Mouse (Mus musculus) ovary, postnatal 14 days (tissue): ENCODE data around the gene Epb42.
"Not testable (repeated sequence)": the region's sequence is repeated elsewhere in the genome, so short reads cannot be mapped to it uniquely, and the experiment has no call there.

ENCODE experiments used
- DNase-seq: peaks from one replicate; pipeline ENCODE4 v3.0.0; 2022; ENCODE audit warnings: low spot score

The Epb42 gene

GRCm38 (mm10) chr2:121036733-121037341 is at the start of gene Epb42:
TSS of gene Epb42 (minus strand) at chr2:121037072.
- DNase-seq = no peak

GRCm38 (mm10) chr2:121085480-121086185 is 48.8 kb upstream of the Epb42 start, which contains the start of gene Tgm5:
TSS of gene Tgm5 (minus strand) at chr2:121085841.
- peak; percentile 12 for DNase-seq

DNA sequence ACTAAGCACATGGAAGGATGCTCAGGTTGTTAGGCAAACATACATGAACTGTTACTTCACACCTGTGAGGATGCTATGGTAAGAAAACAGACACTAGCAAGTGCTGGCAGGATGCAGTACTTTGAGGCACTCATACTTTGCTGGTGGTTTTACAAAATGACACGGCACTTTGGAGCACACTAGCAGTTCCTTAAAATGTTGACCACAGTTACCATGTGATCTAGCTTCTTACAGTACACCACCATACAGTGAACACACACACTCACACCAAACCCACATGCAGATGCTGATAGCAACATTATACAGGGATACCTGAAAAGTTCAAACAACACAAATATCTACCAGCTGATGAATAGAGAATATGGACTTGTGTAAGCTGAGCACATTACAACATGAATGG is 45.8 kb upstream of the Epb42 start:
- DNase-seq = no peak

DNA sequence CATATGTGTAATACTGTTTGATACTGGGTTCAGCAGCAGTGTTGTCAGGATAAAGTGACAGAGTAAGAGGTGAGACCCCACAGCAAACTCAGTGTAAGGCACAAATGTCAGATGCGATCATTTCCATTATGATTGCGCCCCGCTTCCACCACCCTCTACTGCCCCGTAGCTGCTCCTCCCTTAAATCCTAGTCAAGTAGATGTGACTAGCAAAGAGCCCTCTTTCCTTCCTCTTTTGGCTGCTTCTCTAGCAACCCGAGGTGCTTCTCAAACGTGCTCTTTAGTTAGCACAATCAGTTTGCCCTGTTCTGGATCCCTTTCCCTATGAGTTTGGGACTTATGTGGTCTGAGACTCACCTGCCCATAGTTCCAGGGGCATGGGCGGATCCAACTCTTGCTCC is 37.9 kb upstream of the Epb42 start:
- no peak for DNase-seq

DNA sequence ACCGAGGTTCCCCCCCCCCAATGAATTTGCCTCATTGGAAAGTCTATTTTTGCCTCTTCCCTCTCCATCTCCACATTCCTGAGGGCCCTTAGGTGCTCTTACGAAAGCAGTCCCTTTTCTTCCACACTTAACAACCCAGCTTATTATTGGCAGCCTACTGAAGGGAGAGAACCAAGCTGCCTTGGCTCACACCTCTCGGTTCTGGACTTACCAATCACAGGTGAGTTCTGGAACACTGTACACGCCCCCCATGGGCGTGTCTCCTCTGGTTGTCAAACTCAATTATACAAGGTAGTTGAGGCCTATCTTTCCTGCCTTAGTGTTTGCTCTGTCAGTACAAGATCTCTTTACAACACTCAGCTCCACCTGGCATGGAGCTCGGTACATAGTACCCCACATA is 35.0 kb upstream of the Epb42 start:
- DNase-seq = no peak

DNA sequence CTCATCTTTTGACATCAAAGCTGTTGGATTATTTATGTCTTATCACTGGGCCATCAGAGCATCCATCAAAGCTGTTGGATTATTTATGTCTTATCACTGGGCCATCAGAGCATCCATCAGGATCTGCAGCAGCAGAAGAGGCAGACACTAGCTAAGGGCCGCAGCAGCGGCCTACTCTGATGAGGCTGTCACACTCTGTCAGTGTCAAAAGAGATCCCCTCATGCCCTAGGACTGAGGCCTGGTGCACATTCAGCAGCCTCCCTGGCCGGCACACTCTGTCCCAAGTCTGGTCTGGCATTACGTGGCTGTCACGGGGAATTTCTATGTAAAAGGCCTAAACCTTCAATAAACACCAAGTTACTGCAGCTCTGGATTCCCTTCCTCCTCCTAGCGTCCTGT is 32.6 kb upstream of the Epb42 start:
- DNase-seq = no peak

DNA sequence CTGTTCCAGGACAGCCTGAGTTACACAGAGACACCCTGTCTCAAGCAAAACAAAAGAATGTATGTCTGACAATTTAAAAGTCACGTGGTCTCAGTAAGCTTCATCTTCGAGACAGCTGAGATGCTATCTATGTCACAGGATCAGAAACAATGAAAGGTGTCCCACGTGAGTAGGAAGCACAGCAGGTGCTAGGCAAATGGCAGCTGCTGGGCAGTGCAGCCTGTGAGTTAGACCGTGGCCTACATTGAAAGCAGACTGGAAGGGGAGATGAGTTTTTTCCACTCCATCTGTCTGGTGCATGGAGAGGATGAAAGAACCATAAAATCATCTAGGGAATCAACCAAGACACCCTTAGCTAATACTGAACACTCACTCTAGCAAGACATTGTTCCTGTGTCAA is 30.2 kb upstream of the Epb42 start:
- DNase-seq = no peak

DNA sequence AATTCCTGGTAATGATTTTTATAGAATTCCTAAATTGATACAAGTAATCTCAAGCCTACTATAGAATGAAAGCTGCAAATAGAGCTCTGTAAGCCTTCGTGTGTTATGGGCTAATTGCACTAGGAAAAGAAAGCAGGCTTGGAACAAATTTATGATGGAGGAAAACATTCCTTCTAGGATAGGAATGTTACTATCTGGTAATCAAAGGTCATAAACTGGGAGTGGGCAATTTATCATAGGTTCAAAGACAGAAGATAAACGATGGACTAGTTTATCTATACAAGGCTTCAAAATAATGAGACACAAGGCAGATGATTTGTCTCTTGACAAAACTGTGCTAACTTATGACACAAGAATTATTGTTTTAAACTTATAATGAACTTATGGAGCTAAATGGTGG is 24.4 kb upstream of the Epb42 start:
- DNase-seq = no peak

DNA sequence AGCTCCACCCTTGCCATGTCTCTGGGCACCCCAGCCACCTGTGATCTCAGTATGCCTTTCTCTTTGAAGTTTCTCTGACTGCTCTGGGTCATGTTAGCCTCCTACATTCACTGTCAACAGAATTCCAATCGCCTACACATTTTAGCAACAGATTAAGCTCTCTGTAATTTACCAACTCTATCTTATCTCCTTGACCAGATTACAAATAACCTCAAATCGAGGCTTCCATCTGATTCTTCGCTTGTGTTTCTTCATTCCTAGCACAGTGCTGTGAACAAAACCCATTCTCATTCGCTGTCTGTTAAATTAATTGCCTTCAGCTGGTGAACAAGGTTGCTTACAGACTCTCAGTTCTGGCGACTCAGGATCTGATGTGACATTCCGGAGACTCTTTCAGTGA is 21.1 kb upstream of the Epb42 start:
- DNase-seq = no peak

DNA sequence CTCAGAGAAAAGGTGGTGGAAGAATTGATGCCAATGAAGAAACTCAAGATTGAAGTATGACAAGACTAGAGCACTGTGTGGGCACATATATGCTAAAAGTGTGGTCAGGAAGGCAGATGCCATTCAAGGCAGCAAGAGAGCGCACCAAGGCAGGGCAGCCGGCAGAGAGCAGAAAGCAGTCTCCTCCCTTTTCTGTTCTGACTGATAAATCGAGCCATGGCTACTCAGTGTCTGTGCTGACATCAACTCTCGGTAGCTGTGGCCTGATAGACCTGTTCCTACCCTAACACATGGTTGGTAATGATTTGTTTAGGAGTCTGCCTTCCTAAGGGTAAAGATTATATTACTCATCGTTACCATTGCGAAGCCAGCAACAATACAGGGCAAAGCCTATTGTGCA is 19.0 kb upstream of the Epb42 start:
- no peak for DNase-seq

DNA sequence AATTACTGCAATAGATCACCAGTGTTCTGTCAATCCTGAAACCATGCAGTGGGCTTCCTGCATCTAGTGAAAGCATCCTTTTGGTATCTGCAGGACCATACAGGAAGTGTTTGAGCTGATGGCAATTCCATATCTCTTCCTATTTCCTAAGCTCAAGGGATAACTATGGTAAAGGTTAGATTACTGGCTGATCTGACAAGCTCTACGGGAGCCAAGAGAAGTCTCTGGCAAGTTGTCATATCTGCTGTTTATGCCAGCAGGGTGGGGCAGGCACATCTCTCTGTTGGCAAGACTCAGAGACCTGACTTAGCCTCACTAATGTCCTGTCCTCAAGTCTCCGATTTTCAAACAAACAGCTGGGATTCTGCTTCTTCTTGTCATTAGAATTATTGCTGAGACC is 17.2 kb upstream of the Epb42 start:
- DNase-seq = no peak

DNA sequence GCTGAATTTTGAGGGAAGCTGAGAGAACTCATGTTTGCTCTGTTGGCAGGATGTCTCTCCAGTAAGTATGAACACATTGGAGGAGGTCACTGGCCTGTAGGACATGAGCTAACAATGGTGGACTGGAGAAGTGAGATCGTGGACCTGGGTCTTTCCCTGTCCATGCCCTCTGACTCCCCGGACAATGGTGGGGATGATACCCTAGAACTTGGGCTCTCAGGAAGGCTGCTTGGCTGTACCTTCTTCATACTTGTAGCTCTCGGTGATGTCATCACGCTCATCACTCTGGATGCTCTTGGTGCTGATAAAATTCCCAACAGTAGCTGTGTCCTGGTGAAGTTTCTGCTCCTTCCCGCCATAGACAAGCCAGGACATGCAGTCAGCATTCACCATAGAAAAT is 15.3 kb upstream of the Epb42 start:
- no peak for DNase-seq

- no peak for DNase-seq
Measured at GRCm38 (mm10) chr2:121045653-121046052, 8.8 kb upstream of the Epb42 start.

DNA sequence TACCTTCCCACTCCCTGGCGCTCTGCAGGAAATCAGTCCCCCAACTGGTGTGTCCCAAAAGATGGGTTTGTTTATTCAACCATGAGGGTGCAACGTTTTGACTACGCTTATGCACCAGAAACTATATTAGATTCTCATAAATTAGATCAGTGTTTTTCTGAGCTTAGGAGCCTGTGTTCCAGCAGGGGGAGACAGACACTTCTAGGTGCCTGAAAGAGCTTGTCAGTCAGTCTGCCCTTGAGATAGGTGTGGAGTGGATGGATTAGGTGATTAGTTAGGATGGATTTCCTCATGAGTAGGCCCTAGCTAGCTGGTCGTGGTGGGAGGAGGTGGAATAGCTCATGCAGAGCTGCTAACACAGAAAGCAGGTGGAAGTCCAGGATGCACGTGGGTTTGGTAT is 4.2 kb upstream of the Epb42 start:
- DNase-seq = peak; percentile 11

DNA sequence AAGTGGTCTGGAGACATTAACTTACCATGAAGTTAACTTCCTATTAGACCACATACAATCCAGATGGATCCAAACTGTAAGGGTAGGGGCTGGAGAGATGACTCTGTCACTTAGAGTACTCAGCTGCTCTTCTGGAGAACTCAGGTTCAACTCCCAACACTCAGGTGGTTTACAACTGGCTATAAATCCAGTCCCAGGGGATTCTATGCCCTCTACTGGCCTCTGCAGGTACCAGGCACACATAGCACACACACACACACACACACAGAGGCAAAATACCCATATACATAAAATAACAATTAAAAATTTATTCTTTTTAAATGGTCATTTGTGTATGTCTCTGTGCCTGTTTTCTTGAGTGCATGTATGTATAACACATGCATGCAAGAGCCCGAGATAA is 2.5 kb upstream of the Epb42 start:
- no peak for DNase-seq

- not testable (repeated sequence) for DNase-seq
Measured at GRCm38 (mm10) chr2:121038851-121039250, 2.0 kb upstream of the Epb42 start.

DNA sequence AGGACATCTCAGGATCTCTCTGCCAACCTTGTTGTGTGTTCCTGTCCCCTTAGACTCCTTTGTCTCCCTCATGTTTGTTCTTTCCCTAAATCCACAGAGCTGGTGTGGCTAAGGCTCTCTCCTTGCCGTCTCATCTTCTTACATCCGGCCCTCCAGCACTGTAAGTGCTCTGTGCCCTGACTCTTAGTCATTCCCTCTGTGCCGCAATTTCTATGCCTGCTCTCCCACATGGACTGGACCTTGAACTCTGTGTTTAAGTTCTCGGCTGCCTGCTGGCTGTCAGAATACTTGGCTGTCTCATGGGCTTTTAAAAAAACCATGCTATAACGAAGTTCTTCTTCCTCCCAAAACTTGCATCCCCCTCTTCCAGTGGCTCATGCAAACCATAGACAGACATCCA is 14.0 kb downstream of the Epb42 start:
- DNase-seq = no peak

GRCm38 (mm10) chr2:121017151-121017550 is 19.7 kb downstream of the Epb42 start:
- no peak for DNase-seq

GRCm38 (mm10) chr2:121016226-121016625 is 20.6 kb downstream of the Epb42 start:
- DNase-seq = no peak

DNA sequence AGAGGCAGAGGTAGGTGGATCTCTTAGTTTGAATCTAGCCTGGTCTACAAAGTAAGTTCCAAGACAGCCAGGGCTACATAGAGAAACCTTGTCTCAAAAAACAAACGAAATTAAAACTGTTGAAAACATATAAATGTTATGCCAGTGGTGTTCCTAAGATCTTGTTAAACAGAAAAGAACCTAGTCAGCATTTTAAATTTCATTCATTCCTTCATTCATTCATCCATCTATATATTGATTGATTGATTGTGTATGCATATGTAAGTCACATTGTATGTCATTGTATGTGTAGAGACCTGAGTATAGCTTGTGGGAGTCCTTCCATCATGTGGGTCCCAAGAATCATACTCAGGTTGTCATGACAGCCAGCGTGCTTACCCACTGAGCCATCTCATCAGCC is 21.4 kb downstream of the Epb42 start:
- DNase-seq = no peak

DNA sequence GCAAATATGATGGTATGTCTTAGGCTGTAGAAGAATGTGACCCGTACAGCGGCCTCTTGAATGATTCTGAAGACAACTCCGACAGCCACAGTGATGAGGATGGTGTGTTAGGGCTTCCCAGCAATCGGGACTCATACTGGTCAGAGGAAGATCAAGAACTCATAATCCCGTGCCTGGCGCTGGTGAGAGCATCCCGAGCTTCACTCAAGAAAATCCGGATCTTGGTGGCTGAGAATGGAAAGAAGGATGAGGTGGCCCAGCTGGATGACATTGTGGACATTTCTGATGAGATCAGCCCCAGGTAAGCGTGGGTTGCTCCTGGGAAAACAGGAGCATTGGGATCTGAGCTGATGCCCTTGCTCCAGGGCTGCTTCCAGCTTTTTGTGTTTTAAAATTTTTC is 24.2 kb downstream of the Epb42 start:
- no peak for DNase-seq

DNA sequence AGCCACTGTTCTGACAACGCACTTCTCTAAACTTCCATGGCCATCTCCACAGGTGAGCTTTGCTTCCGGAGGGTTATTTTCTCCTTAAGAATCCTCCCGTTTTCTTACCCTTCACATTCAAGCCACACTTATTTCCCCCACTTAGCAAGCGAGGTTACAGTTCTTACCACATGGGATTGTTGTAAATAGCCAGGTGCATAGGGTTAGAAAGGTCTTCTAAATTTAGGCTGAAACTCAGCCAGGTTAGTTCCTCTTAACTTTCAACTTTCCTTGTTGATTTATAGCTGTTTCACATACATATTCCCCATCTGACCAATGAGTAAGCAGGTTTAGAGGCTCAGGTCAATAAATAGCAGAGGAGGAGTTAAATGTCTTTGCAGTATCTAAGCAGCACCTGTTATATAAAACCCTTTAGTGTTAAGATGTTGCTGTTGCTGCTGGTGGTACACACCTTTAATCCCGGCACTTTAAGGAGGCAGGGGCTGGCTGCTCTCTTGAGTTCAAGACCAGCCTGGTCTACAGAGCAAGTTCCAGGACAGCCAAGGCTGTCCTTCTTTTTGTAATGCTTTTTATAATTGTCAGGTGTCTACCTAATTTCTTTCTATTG is 27.7 kb downstream of the Epb42 start:
- no peak for DNase-seq

DNA sequence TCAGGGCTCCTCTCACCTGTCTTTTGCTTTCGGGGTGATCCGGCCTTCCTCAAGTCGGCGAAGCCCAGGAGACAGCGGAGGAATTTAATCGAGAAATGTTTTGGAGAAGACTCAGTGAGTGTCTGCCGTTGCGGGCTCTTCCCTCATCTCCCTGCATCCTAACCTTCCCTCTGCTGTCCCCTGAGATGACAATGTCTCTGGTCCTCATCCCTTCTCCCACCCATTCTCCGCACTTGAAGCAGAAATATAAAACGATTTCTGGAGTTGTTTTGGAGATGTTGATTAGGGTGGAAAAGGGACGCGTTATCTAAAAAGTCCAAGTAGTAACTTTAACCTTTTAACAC is 28.2 kb downstream of the Epb42 start:
- no peak for DNase-seq
